Mouse (Mus musculus) layer of hippocampus, postnatal 10 days (tissue): ENCODE data around the gene 1700056E22Rik. TPM values are rescaled to one million over a fixed set of nuclear protein-coding genes. Genes with fewer than 3 reads are reported as not detected.

ENCODE experiments used
- DNase-seq, 2 experiments: peaks; one replicate each; pipeline ENCODE4 v3.0.0; 2021; ENCODE audit warnings: low spot score in 2 of 2
- total RNA-seq, 2 experiments: library from RNA; stranded (reverse); gene quantifications; 2 replicates each; pipeline ENCODE4 v1.2.3; 2021

Gene 1700056E22Rik
- total RNA-seq, 2 experiments from 2014 or later, result 0.36 TPM; not detected in 1

DNA sequence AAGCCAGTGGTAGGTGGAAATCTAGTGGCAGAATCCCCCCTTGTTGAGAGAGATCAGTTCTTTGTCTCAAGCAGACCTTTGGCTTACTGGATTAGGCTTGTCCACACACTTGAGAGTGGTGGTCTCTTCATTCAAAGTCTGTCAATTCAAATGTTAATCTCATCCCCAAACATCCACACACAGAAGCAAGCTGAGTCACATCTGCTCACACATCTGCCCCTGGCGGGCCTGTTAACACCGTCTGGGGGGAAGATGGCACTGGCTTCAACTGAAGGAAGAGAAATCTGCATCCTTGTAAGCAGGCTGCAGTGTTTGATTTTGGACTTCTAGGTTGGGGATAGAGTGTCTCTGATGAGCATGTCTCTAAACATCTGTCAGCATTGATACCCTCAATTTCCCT is 10.1 kb downstream of the 1700056E22Rik start:
- DNase-seq, result no peak

- DNase-seq, result no peak
Observed at GRCm38 (mm10) chr1:184019722-184020107, 14.4 kb downstream of the 1700056E22Rik start.

GRCm38 (mm10) chr1:184019042-184019721 is 14.9 kb downstream of the 1700056E22Rik start:
- no peak for DNase-seq

GRCm38 (mm10) chr1:184017606-184018005 is 16.5 kb downstream of the 1700056E22Rik start:
- DNase-seq, result no peak

DNA sequence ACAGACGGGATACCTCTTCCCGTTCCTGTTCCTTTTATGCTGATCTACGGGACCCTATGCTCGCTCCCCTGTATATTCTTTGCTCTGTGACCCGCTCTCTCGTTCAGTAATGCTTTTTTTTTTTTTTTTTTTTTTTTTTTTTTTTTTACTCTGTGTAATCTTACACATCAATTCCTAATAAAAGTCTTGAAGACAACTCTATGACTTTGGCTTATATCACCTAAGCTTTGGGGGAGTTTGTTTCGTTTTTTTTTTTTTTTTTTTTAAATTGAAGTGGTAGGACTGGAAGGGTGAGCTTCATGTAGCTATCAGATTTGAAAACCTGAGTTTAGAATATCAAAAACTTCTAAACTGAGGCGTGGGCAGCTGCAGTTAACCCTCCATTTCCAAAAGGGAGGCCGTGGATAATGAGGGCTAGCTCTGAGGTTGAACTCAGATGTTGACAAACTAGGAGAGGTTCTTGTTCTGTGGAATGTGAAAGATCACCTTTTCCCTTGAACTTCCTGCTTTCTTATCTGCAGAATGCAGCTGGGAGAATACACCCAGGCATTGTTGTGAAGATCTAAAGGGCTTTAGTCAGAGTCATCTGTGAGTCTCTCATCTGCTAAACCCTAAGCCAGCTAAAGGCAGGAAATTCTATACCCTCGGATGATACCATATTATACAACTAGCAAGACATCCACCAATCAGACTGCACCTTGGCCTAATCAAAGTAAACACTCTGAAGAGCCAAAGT is 17.9 kb downstream of the 1700056E22Rik start:
- no peak for DNase-seq

- no peak for DNase-seq
Observed at GRCm38 (mm10) chr1:184014091-184014490, 20.0 kb downstream of the 1700056E22Rik start.

- DNase-seq, result no peak
Observed at GRCm38 (mm10) chr1:184013106-184013505, 21.0 kb downstream of the 1700056E22Rik start, which contains the start of gene Dusp10. Dusp10 (plus strand) TSS chr1:184013302.

GRCm38 (mm10) chr1:184011311-184011710 is 22.8 kb downstream of the 1700056E22Rik start:
- DNase-seq, result no peak

DNA sequence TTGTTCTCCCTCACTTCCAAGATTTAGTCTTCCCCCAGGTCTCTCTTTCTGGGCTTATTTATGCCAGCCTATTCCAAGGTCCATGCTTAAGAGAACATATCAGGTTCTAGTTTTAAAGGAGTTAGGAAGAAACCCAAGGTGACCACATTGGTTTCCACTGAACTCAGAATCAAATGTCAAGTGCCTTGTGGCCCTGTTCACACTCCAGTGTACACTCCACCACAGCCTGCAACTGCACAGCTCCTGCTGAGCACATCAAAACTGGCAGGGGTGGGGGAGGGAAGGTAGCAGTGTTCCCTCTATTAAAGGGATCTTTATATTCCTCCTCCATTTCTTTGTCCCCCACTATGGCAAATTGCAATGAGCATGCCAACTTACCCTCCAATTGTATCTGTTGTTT is 28.0 kb downstream of the 1700056E22Rik start:
- DNase-seq, result no peak

GRCm38 (mm10) chr1:184005315-184006058 is 28.6 kb downstream of the 1700056E22Rik start:
- DNase-seq, result no peak

DNA sequence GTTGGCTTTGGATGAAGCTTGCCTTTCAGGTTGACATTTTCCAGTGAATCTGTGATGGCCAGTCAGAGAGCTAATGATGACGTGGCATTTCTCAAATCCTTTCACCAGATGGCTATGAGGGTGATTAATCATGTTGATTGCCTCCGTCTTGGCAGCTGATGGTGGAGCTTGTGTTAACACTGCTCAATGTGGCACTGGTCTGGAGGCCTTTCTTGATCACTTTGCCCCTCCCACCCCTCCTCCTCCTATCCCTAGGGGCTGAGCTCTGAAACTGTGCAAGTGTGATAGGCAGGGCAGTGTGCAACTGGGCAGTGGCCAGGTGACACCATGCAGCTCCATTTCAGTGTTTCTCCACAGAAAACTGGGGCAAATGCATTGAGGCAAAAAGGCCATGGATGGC is 29.8 kb downstream of the 1700056E22Rik start:
- DNase-seq, result no peak

DNA sequence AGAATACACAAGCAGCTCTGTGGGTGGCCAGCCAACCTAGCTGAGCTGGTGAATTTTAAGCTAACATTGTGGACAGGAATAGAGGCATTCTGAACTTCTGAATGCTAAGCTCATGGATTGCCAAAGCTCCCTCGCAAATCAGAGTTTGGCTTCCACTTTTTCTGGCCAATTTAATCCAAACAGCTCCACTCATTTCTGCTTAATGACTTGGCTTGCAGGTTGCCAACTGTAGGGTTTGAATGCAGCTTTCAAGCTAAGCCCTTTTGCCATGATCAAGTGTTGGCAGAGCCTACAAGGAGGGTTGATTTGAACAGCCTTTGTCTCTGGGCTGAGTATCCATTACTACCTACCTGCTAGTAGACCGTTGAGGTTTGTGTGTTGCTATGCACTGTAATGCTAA is 31.6 kb downstream of the 1700056E22Rik start:
- DNase-seq, result peak; percentile 14 to 29

GRCm38 (mm10) chr1:183997207-183997606 is 36.9 kb downstream of the 1700056E22Rik start:
- DNase-seq, result no peak

DNA sequence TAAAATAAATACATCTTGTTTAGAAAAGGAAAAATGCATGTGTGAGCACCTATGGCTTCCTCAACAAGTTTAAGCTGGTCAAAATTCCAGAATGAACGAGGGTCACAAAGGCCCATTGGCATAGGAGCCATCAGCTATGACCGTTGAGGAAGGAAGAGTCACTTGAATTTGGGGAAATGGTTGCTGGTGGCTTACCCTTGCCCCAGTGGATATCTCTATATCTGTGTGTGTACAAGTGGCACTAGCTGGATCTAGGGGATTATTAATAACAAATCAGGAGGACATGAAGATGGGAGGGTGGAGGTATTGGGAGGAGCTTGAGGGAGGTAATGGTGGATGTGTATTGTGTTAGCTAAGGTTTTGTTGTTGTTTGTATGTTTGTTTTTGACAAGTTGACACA is 42.2 kb downstream of the 1700056E22Rik start:
- DNase-seq, result no peak

DNA sequence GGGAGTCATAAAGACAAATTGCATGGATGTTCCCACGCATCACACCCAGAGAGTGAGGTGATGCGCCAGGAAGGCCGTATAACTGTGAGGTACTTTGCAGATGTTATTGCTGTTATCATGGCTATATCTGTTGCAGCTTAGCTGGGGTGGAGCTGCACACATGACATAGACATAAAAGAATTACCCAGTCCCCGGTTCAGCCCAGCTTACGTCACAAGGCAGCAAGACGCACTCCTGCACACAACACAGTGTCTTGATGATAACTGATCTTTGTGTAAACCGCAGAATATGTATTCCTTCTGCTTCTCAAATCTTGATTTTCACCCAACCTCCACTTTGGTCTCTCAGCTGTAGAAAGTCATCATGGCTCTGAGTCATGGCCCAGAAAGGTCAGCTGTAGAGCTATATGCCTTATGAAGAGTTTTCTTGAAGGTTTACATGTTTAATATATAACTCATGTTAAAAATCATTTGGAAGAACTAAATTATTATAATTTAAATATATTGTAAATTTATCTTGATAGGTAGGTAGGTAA is 46.3 kb downstream of the 1700056E22Rik start:
- DNase-seq, result no peak

Other genes with a start within 250 kb of the 1700056E22Rik start
- gene Dusp10, start 21.0 kb downstream of the 1700056E22Rik start, total RNA-seq, result 1 to 10 TPM; 2.9 to 3.2 TPM